Mouse (Mus musculus) kidney, postnatal 0 days (tissue): ENCODE data around the gene Prkce. TPM values are rescaled to one million over a fixed set of nuclear protein-coding genes. Genes with fewer than 3 reads are reported as not detected.
A peak's percentile ranks its signal among the peaks of the same experiment; 100 is the strongest.

Experiments used
- ATAC-seq: fragments of 200-750 bp; cut with Nextera tagmentation; replicated peaks from 2 replicates; pipeline ENCODE4 v1.8.0; 2017; ENCODE audit warnings: low read depth, moderate number of reproducible peaks, moderate TSS enrichment, moderate library complexity; ENCODE audit not compliant: low FRiP score
- DNase-seq: peaks from one replicate; pipeline ENCODE4 v3.0.0-alpha.2; 2016; ENCODE audit warnings: low spot score
- H3K27ac ChIP-seq: fragments of 300-500 bp; sonication (generic); 2 replicates; pipeline ENCODE4 v1.5.1; 2014; ENCODE audit warnings: mild to moderate bottlenecking
- H3K27me3 ChIP-seq: fragments of 300-500 bp; sonication (generic); 2 replicates; pipeline ENCODE4 v1.6.1; 2014; ENCODE audit warnings: low read length, mixed read lengths; ENCODE audit not compliant: insufficient read depth
- H3K36me3 ChIP-seq: fragments of 300-500 bp; sonication (generic); 2 replicates; pipeline ENCODE4 v1.6.1; 2014; ENCODE audit warnings: low read length, mixed read lengths; ENCODE audit not compliant: insufficient read depth
- H3K4me1 ChIP-seq: fragments of 300-500 bp; sonication (generic); replicated peaks from 2 replicates; pipeline ENCODE4 v1.6.1; 2014; ENCODE audit warnings: antibody characterized with exemption, low read length, mixed read lengths; ENCODE audit not compliant: insufficient read depth
- H3K4me2 ChIP-seq: fragments of 300-500 bp; sonication (generic); 2 replicates; pipeline ENCODE4 v1.6.1; 2014; ENCODE audit warnings: mild to moderate bottlenecking, low read length, moderate library complexity, mixed read lengths
- H3K4me3 ChIP-seq: fragments of 300-500 bp; sonication (generic); replicated peaks from 2 replicates; pipeline ENCODE4 v1.5.1; 2014; ENCODE audit warnings: low read depth, low read length
- H3K9ac ChIP-seq: fragments of 300-500 bp; sonication (generic); 2 replicates; pipeline ENCODE4 v1.6.1; 2014; ENCODE audit warnings: low read depth, low read length
- H3K9me3 ChIP-seq: fragments of 300-500 bp; sonication (generic); replicated peaks from 2 replicates; pipeline ENCODE4 v1.6.1; 2016; ENCODE audit warnings: low read length, inconsistent platforms, mixed read lengths
- CTCF ChIP-seq: IDR thresholded peaks from 2 replicates; pipeline ENCODE4 v1.5.1; 2016; ENCODE audit warnings: antibody characterized with exemption, low read depth, mild to moderate bottlenecking, moderate library complexity
- WGBS: fragments of 180-500 bp; shearing (Covaris S2); extraction: QIAGEN DNeasy Blood & Tissue Kit; methylation state at CpG from one replicate; pipeline ENCODE4 v1.1.7; 2014; 5-methylcytosine and 5-hydroxymethylcytosine counted together
- polyA plus RNA-seq: library from polyadenylated mRNA; unstranded; fragments of >200 nt; fragmentation: Nextera tagmentation; extraction: Ambion mirVana; gene quantifications from 2 replicates; pipeline ENCODE4 v1.2.1, GENCODE M21; 2015

The Prkce gene
- polyA plus RNA-seq, 1 experiment from 2014 or later, result 6.0 TPM

DNA sequence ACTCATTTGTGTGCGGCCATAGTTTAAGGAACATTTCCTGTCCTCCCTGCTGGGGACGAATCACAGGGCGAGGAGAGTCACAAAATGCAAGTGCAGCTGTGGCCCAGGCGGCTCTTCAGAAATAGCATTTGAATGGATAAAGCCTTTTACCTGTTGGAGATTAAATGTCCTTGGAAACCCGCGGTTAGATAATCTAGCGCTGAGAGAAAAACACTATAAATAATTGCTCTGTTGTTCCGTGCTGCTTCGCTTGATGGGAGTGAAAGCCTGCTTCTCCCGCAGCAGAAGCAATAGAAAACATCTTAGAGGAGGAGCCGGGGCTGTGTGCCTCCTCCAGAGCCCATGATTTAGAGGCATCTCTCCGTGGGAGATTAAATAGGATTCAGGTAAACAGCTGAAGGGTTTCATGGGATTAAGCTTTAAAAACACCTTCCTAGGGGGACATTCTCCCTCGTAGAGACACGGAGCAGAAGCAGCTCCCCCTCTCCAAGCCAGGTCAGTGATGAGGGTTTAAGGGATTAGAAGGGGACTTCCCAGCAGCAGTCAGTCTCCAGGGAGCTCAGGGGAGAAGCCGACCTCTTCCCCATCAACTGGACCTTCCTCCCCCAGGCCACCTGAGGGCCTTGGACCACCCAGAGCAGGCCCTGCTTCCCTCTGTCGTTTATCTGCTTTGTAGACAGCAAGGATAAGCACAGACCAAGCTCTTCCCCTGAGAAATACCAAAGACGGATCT, 212.0 kb downstream of the Prkce start:
- peak overlapping the region; percentile 30 for H3K4me2 ChIP-seq
- 0 out of 2 replicates have a peak, but pooled peaks have one; percentile 9 for TF ChIP-seq CTCF
- no peak overlapping the region for H3K9ac ChIP-seq
- ATAC-seq (no peak), DNase-seq (peak; percentile 69)
- WGBS, result 16% methylated on average over 17 of the region's 17 CpGs
- no peak overlapping the region for H3K4me3 ChIP-seq
- no peaks in the 10 kb centered on the region for H3K27me3 ChIP-seq
- H3K4me1 ChIP-seq, result peaks cover 22% of the 10 kb centered on the region
- H3K9me3 ChIP-seq, result no peaks in the 10 kb centered on the region
- 0 out of 2 replicates have a peak overlapping the region, but pooled peaks have one; percentile 11 for H3K27ac ChIP-seq
- H3K36me3 ChIP-seq, result no peaks in the 10 kb centered on the region

DNA sequence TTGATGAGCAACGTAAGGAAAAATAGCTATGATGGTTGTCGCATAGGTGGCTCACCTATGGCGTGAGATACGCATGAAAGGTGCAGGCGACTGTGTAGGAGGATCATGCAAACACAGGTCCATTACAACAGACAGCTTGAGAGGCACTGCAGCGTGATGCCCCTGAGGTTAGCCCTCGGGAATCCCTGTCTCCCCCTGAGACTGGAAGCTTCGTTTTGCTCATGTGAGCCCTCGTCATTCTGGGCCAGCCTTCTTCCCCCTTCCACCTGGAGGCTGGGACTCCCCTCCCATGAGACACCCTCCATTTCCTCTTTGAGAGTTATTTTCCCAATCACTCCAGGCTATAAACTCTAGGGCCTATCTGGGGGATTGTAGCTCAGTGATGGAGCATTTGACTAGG, 213.9 kb downstream of the Prkce start:
- DNase-seq (no peak), ATAC-seq (no peak)
- no peak overlapping the region for H3K4me2 ChIP-seq
- H3K27ac ChIP-seq, result no peak overlapping the region
- 60% methylated on average over 9 of the region's 9 CpGs for WGBS
- no peaks in the 10 kb centered on the region for H3K36me3 ChIP-seq
- no peak for TF ChIP-seq CTCF
- H3K9me3 ChIP-seq, result no peaks in the 10 kb centered on the region
- no peaks in the 10 kb centered on the region for H3K27me3 ChIP-seq
- no peak overlapping the region for H3K4me3 ChIP-seq
- peaks cover 22% of the 10 kb centered on the region for H3K4me1 ChIP-seq
- H3K9ac ChIP-seq, result no peak overlapping the region

DNA sequence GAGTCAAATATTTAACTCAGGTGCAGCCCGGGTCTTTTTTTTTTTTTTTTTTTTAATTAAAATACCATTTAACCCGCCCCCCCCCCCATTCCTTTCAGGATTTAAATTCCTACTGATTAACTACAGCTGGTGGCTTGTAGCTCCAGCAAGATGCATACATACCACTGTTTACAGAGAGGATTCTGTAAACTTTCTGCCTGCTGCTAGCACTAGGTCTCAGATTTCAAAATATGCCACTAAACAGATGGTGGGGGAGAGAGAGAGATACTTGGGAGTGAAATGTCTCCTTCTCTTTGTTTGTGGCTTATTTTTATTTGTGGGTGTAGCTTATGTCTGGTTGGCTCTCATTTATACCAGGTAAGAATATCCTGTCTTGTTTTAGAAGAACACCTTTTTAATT, 215.3 kb downstream of the Prkce start:
- TF ChIP-seq CTCF, result no peak

DNA sequence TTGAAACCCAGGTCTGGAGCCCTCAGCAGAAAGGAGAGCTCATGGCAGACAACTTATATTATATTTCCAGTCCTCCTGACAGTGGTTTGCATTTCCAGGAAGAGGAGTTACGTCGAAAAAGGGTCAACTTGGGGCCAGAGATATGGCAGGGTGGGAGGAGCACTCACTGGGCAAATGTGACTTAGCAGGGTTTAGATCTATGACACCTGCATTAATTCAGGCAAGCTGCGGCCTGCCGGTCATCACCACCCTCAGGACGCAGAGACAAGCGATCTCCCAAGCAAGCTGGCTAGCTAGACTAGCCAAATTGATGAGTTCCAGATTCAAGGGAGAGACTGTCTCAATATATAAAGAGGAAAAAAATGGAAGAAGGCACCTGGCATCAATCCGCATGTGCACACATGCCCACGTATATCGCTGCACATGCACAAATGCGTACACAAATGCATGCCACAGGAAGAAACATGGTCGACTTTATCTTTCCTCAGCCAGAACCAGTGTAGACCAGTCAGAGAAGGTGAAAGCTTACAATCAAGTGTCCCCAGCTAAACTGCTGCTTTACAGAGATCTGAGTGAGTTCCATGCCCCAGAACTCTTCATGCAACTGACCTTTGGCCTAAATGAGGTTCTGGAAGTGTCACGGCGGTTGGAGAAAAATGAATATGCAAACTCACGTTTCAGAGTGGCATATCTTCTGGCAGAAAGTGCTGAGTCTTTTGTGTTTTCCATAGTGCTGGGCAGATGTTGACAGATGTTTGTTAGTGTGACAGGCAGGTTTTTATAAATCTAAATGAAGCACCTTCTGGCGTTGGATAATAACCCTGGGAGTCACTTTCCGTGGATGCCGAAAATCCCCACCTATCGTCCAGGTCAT, 216.4 kb downstream of the Prkce start:
- H3K9ac ChIP-seq, result no peak overlapping the region
- H3K4me3 ChIP-seq, result no peak overlapping the region
- H3K36me3 ChIP-seq, result no peaks in the 10 kb centered on the region
- 74% methylated on average over 18 of the region's 18 CpGs for WGBS
- DNase-seq, result no peak
- H3K9me3 ChIP-seq, result no peaks in the 10 kb centered on the region
- H3K27ac ChIP-seq, result no peak overlapping the region
- no peak for TF ChIP-seq CTCF
- ATAC-seq, result no peak
- H3K27me3 ChIP-seq, result no peaks in the 10 kb centered on the region
- H3K4me2 ChIP-seq, result no peak overlapping the region
- peaks cover 17% of the 10 kb centered on the region for H3K4me1 ChIP-seq

More for the DNA sequence above, 215.3 kb downstream of the Prkce start:
- H3K27me3 ChIP-seq, result no peaks in the 10 kb centered on the region
- peak overlapping the region; percentile 42; the same call in 1 of the 2 replicates for H3K27ac ChIP-seq
- ATAC-seq, result no peak
- H3K4me2 ChIP-seq, result no peak overlapping the region
- H3K9ac ChIP-seq, result no peak overlapping the region
- peak; percentile 59 for DNase-seq
- H3K9me3 ChIP-seq, result no peaks in the 10 kb centered on the region
- H3K36me3 ChIP-seq, result no peaks in the 10 kb centered on the region
- no peak overlapping the region for H3K4me3 ChIP-seq
- 10% methylated on average over 2 of the region's 2 CpGs for WGBS
- H3K4me1 ChIP-seq, result peaks cover 22% of the 10 kb centered on the region

DNA sequence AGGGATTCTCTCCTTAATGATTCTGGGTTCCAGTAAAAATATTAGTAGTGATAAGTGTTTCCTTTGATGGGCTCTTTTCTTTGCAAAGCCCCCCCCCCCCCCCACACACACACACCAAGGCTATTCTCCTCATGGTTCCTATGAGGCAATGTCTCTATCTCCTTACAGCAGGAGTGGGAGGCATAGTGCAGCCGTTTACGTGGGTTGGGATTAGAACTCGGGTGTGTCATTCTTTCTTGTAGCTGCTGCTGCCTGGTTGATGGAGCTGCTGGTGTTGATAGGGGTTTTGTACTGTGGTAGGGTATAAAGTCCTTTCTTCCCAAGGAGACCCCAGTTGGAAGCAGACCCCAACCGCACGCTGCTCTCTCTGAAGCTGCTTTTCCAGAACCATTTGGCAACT, 224.9 kb downstream of the Prkce start:
- no peaks in the 10 kb centered on the region for H3K27me3 ChIP-seq
- no peak overlapping the region for H3K9ac ChIP-seq
- H3K27ac ChIP-seq, result no peak overlapping the region
- 85% methylated on average over 5 of the region's 5 CpGs for WGBS
- no peak overlapping the region for H3K4me2 ChIP-seq
- H3K36me3 ChIP-seq, result no peaks in the 10 kb centered on the region
- no peak for DNase-seq
- ATAC-seq, result no peak
- peaks cover 4% of the 10 kb centered on the region; the same call in 1 of the 2 replicates for H3K4me1 ChIP-seq
- H3K4me3 ChIP-seq, result no peak overlapping the region
- no peaks in the 10 kb centered on the region for H3K9me3 ChIP-seq
- TF ChIP-seq CTCF, result no peak

DNA sequence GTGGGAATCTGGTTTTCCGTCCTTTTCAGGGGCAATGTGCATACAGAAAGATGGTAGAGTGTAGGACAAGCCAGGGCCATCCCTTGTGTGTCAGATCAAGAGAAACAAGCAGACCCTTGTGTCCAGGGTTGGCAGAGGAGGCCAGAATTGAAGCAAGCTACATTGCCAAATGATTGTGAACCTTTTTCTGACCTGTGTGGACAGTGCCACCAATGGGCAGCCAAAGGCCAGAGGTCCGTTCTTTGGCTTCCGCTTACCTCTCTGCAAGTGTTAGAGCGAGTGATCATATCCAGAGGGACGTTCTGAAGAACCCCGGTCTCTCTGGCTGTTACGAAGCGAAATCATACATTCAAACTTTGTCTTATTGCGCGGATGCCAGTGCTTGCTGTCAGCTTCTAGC, 225.6 kb downstream of the Prkce start:
- Histone ChIP-seq H3K4me3 (no peak overlapping the region), H3K27ac (no peak overlapping the region), H3K4me2 (no peak overlapping the region), H3K9me3 (no peaks in the 10 kb centered on the region), H3K9ac (no peak overlapping the region), H3K36me3 (no peaks in the 10 kb centered on the region), H3K4me1 (peaks cover 4% of the 10 kb centered on the region; the same call in 1 of the 2 replicates), H3K27me3 (no peaks in the 10 kb centered on the region)
- DNase-seq, result no peak
- 95% methylated on average over 10 of the region's 10 CpGs for WGBS
- TF ChIP-seq CTCF, result no peak
- no peak for ATAC-seq
